Mouse (Mus musculus) liver (tissue): ENCODE measurements around the gene Med4.
"Not testable (repeated sequence)": the region's sequence is repeated elsewhere in the genome, so short reads cannot be mapped to it uniquely, and the experiment has no call there.

ENCODE experiments used
- DNase-seq: peaks from one replicate; pipeline ENCODE4 v3.0.0-alpha.2; 2020; ENCODE audit warnings: mixed read lengths

Gene Med4

DNA sequence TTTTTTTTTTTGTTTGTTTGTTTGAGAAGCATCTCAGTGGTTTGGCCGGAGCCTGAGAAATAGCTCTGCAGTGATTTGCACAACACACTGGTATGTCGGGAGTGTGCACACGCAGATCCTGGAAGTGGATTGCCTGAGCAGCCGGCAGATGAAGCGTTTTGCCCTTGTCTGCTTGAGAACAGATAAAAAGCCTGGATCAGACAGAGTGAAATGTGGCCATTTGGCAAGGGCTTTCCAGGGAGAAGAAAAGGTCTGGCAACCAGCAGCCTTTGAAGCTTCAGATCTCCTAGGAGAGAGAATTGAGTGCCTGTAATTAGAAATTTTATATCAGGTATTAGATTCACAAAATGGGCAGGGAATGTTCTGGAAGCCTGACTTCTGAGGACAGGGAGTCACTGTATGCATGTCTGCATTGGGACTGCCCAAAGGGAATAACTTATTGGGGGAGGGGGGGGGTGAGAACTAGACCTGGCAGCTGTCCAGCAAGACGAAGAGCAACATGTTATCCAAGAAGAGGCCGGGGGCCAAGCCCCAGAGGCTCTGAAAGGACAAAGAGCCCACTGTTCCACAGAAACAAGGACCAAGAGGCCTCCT, 7.1 kb upstream of the Med4 start:
- no peak for DNase-seq

DNA sequence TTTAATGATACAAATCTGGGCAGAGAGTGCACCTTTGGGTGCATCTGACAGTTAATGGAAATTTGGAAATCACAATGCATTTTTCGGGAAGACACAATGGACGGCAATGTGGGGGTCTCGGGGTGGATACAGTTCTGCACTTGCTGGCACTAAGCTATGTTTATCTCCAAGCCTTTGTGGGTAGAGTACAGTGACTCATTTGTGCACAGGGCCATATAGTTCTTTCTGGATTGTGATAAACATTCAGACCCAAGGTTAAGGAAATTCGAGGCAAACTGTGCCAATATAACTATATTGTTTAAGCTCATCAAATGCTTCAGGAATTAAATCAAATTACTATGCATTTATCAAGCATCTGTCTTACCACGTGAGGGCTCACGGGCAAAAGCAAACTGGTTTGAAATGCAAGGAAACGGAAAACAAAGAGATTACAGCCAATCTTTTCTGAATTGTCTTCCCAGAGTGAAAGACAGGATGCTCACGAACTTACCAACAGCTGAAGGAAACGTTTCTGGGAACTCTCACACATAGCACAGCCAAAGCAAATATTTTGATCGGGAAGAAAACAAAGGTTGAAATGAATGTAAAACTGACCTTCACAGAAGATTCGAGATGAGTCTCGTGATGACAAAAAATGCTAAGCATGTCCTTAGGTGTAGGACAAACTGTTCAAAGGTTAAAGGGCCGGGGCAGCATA, 6.4 kb upstream of the Med4 start:
- DNase-seq, result no peak

DNA sequence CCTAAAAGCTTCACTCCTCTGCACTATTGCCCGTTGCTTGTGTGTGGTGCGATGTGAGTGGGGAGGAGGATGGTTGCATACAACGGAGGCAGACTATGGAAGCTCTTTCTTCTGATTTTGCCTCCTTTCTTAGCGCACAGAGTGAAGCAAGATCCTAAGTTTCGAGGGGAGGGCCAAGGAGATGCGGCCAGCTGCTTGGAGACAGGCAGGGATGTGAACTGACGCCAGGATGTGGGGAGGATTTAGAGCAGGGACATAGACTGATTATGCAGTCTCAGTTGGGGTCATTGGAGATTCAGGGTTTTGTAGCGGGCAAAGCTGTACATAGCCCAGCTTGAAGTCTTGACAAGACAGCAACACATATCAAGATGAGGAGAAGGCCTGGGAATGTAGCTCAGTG, 3.5 kb upstream of the Med4 start:
- no peak for DNase-seq

DNA sequence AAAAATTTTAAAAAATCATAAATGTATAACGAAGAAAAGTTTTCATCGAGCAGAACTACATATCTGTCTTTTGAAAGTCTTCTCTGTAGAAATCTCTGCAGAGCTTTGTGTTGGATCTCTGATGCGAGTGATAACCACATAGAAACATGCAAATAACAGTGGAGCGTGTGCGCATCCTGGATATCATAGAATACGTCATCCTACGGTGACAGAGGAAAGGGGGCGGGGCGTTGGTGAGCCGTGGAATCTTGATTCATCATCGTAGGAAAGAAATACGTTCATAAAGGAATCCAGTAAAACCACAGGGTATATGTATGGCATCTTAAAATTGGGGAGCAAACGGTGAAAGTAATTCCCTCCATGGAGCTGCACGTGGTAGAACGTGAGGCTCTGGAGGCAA, 2.6 kb upstream of the Med4 start:
- peak; percentile 22 for DNase-seq

DNA sequence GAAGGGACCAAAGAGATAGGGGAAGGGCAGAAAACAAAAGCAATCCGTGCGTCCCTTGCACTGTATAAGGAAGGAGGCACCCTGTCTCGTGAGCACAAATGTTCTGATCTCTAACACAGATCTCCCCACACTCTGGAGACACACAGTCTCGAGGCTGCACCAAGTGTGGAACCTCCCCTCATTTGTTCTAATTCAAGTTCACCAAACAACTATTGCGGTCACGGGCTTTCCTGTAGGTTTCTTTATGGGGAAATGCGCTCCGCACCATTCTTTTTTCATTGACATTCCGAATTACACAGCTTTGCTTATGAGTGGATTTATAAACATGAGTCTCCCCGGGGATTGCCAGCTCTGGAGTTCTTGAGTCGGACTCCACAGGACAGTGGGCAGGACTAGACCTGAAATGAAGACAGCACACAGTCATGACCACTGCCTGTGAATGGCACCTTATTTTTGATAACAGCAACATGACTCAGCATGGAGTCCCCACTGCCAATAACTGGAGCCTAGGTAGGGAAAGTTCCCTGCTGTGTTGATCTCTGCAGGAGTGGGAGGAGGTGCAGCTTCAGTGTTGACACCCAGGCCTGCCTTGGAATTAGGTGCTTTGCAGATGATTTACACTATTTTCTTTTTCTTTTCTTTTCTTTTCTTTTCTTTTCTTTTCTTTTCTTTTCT, 2.0 kb upstream of the Med4 start:
- peak; percentile 42 for DNase-seq

DNA sequence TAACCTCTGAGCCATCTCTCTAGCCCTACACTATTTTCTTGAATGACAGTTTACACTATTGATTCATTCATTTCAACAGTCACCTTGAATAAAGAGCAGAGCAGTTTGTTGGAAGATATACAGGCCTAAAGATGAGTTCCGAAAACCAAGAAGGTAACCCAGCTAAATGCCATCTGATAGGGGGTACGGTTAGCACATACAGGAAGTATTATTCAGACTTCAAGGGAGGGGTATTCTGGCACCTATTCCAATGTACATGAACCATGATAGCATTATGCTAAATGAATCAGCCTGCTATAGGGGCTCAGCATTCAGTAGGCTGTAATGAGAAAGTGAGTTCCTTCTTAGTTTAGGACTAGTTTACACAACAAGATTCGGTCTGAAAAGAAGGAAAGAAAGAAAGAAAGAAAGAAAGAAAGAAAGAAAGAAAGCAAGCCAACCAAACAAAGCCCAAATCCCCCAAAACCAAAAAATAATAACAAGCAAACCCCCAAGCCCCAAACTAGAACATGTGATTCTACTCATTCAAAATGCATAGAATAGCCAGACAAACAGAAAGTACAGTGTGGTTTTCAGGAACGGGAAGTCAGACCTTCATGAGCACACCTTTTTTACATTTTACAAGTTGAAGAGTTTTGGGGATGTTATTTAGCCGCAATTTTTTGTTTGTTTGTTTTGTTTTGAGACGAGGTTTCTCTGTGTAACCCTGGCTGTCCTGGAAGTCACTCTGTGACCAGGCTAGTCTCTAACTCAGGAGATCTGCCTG, 1.0 kb upstream of the Med4 start:
- DNase-seq, result no peak

DNA sequence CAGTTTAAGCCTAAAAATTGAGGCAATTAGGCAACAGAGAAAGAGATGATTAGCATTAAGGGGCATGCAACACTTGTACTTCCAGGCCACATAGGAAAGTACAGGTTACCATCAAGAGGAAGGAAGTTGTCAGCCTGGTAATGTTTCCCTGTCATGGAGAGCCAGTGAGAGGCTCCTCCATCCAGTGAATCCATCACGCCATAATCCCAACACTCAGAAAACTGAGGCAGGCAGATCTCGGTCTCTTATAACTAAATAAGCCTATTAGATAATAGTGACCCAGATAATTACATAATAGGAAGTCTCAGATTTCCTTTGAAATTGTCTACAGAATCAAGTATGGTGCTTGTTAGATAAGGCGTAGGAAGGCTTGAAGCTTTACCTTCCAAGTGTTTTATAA, 14.3 kb downstream of the Med4 start:
- DNase-seq, result no peak

DNA sequence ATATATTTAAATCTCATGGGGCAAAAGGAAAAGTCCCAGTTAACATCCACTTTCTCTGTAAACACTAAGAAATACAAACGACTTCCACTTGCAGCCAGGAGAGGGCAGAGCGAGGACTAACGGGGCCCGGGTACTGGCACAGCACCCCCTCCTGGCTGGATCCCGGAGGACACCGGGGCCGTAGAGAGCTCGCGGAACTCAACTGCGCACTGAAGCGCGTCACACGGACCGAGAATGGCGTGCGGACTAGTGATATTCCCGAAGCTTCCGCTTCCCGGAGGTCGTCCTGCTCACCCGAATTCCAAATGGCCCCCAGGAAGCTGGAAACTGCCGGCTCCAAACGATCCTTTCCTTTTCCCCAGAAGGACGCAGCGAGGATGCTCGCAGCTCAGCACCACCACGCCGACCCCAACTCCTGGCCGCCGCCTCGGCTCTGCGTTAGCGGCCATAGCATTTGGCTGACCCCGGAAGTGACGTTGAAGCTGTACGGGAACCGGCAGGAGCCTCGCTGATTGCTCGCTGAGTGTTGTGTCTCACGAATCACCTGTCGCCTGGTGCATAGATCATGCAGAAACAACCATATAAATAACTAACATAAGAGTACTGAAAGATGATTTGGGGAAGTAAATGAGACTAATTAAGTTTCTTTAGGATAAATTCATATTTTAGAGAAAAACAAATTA, 15.1 kb downstream of the Med4 start, which contains the start of gene Sucla2:
Gene Sucla2, plus strand, starts transcription at position 554 of the 683 bp plus-strand sequence.
- DNase-seq, result peak; percentile 94

DNA sequence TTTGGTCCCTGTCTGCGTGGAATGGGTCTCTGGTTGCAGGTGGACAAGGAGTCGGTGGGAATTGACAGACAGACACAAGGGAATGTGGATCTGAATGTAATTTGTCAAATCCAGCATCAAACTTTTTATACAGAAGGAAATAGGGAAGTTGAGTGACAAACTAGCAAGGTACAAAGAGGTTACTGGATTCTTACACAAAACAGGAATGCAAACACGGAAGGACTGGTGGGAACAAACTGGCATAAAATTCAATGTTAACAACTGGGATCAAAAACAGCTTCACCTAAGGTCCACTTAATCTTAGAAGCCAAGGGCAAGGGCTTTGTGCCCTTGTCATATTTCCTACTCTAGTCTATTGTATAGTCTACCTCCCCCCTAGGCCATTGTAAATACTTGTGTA, 18.8 kb downstream of the Med4 start:
- DNase-seq, result not testable (repeated sequence)

DNA sequence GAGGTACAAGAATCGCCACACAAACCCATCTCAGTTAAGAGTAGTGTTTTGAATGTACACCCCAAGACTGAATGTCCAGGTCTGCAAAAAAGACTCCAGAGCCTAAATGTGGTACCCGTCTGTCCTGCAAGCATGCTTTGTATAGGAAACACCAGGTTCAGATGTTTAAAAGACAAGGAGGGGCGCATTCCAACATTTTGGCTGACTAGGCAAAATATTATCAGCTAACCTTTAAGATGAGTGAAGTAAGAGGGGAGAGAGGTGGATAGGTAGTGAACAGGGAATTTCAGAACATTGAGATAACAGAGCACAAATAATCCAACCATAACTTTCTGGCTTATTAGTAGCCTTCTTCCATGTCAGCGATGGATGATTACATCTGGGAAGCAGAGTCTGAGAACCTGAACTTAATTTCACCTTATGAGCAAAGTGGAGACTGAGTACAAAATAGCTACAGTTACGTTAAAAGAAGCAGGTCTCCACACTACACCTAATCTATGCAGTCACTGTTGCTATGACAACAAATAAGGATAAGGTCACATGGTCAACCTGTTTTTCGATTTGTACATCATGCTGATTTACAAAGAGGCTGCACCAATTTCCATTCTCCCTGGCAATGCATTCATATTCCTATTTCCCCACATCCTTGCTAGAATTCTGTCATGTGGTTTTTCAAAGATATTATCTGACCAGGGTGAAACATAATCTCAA, 24.1 kb downstream of the Med4 start:
- no peak for DNase-seq

DNA sequence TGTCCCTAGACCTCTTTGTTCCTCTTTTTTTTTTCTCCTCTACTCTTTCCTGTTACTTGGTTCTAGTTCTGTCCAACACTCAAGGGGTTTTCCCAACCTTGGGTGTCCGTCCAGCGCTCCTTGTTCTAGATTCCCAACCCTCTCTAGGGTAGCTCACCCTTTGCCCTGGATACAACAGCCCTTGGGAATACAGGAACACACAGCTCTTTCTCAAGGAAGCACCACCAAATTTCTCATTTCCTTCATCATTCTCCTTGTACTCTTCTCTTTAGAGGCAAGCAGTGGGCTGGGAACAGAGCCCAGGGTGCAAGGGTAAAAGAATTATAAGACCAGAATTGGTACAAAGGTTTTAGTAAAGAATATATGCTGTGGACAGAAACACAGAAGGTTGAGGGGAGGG, 25.8 kb downstream of the Med4 start:
- DNase-seq, result no peak

DNA sequence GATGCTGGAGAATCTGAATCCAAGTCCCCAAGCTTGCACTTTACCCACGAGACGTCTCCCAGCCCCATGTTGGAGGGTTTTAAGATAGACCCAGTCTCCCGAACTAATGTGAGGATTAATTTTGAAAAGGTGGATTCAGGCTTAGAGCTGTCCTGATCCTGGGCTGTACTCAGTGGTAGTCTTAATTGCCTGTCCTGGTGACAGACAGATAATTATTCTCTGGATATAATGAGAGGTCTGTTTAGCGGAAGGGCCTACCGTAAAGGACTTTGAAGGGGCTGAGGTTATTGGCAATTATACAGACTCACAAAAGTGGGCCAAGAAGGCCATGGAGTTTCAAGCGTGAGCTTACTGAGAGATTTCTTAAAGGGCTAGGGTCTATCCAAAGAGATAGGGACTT, 34.0 kb downstream of the Med4 start:
- no peak for DNase-seq

DNA sequence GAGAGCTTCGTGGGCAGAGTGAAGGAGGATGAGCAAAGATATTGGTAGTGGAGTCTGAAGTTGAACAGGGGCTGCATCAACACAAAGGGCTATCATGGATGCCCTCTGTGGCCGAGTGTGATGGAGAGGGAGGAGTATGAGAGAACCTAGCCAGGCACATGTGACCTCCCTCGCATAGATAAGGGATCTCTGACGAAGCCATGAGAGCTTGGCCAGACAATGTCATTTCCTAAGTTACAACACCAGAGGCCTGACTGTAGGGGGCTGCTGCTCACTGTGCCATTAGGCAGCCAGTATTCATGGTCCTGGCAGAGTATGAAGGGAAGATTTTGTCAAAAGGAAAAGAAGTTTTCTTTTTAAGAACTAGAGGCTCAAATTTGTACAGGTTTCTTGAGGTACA, 37.2 kb downstream of the Med4 start:
- DNase-seq, result no peak

DNA sequence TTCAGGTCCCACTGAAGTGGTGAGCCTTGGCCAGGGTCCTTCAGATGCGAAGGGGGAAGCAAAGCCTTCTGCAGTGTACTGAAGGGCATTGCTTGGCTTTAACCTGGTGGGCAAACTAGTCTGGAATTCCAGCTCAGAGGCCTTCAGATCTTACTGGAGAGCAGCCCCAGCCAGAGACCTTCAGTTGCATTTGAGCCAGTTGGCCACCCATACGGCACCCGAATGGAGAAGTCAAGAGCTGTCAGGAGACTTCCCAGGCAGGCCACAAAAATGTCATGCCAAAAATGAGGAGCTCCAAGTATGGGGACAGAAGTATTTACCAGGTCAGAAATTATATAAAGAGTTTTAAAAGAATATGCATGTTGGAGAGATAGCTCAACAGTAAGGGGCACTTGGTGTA, 38.2 kb downstream of the Med4 start, which contains the start of gene Nudt15:
Gene Nudt15, minus strand, starts transcription at position 192 of the 400 bp plus-strand sequence.
- DNase-seq, result no peak

DNA sequence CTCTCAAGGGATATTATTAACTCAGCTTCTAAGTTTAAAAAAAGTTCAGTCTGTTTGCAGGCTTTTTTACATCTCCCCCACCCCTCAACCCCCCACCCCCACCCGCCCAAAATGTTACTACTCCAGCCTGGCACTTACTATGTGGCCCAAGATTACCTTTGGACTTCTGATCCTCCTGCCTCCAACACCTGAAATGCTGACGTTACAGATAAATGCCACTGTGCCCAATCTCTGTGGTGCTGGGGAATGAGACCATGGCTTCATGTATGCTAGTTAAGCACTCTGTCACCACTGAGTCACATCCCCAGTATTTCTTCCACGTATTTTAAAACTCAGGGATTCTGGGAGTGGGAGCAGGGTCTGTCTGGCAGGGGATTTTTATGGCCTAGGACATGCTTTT, 40.5 kb downstream of the Med4 start:
- DNase-seq, result no peak

DNA sequence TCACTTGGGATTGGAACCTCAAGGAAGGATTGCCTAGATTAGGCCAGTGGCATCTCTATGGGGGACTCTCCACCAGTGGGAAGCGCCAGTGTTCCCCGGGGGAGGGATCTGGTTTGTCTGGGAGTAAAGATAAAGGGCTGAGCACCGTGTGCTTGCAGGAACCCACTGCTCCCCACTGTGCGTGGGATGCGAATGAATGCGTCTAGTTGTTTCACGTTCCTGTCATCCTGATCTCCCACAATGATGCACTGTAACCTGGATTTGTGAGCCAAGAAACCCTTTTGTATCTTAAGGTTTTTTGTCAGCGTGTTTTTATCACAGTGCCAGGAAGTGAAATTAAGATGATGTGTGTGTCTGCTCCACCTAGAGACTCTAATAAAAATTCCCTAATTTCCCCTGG, 40.9 kb downstream of the Med4 start:
- DNase-seq, result no peak

DNA sequence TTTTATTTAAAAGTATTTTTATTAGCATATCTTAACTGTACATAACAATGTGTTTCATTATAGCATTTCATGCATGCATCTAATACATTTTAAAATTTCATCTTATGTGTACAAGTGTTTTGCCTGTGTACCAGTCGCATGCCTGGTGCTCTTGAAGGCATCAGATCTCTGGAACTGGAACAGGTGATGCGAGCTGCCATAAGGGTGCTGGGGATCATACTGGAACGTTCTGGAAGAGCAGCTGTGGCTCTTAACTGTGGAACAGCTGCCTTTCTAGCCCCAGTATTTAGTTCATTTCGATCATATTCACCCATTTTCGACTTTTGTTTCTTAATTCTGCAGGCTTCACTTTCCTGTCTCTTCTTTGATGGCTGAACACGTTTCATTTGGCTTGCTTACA, 41.3 kb downstream of the Med4 start:
- DNase-seq, result no peak

DNA sequence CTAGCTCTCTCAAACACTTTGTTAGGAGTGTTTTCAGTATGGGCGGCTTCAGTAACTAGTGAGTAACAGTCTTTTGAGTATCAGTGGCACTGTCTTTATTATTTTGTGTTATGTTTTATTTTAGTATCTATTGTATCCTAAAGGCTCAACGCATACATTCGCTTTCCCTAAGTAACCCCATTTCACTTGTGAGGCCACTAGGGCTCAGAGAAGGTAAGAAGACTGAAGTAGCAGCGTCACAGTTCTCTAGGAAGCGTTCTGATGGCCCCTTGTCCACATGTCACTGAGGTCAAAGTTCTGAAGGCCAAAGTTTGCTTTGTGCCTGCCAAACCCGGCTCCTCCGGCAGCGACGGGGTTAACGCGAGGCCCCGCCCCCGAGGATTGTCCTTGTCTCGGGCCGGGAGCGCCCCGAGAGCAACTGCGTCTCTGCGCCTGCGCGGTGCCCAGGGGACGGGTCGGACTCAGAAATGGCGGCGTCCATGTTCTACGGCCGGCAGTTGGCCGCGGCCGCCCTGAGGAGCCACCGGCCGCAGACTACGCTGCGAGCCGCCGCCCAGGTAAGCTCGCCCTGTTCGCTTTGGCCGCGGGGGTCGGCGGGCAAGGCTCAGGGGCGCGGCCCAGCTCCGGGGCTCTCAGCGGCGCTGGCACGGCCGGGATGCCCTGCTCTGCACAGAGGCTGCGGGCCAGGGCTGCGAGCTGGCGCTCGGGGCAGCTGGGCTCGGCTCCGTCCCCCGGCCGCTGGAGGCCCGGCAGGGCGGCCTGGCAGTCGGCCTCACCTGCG, 42.7 kb downstream of the Med4 start:
- peak; percentile 96 for DNase-seq

DNA sequence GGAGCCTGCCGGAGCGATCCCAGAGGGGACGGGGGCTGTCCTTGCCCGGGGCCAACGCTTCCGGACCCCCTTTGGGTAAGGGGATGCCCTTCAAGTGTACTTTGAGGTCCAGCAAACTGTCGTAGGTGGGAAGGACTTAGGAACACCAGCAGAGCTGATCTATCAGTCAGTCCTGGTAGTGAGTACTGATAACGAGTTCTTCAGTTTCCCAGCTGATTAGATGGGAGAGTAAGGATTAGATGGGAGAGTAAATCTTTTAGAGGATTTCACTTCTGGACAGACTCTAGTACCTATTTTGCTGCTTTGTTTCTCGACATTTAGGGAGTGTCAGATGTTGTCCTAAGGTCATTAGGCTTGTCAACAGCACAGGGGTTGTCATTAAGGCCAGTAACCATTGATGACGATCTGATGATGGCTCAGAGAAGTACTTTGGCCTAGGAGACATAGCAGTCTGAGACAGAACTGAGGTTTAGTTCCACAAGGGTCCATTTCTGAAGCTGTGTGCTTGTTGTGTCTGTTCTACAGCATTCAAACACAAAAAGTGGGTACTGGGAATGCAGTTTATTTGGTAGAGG, 43.4 kb downstream of the Med4 start:
- no peak for DNase-seq
